15 mouse cellular contexts compared by ENCODE assay signal in the genomic region with DNA sequence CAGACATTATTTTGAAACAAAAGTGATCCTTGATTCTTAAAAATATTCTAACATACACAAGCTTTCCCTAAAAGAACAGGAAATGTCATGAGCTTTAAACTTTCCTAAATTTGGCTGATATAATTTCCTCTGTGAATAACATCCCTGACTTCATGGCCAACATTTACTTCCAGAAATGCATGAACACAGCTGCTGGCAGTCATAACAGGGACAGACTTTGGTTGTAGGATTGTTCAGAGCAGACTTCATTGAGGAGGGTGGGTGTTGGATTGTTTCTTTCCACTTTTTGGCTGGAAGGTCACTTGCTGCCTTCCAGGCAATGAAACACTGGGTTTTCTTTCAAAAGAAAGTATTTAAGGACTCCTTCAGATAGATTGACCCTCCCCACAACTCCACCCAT.
"Had no signal": no experiment of that assay in that cellular context is flagged by ENCODE, and none has a peak within 500 bp of the region (broad histone marks: within the 10 kb centered on the region; RNA-seq: fewer than 3 reads in every experiment).

No protein-coding gene starts in this region.

- H3K36me3 ChIP-seq: limb, embryonic 15.5 days; liver, embryonic 12.5 days; midbrain, embryonic 12.5 days; neural tube, embryonic 13.5 days had no signal

- ATAC-seq: intestine, embryonic 16.5 days; liver, embryonic 12.5 days; lung, postnatal 0 days; midbrain, embryonic 16.5 days had no signal

- H3K4me3 ChIP-seq: limb, embryonic 15.5 days; liver, embryonic 12.5 days; midbrain, embryonic 12.5 days; neural tube, embryonic 13.5 days had no signal

- H3K9ac ChIP-seq: limb, embryonic 15.5 days; liver, embryonic 12.5 days; midbrain, embryonic 12.5 days; neural tube, embryonic 13.5 days had no signal

- H3K9me3 ChIP-seq: limb, embryonic 15.5 days; liver, embryonic 12.5 days; midbrain, embryonic 12.5 days had no signal

- H3K4me2 ChIP-seq: limb, embryonic 15.5 days; liver, embryonic 12.5 days; midbrain, embryonic 12.5 days; neural tube, embryonic 13.5 days had no signal

- H3K27me3 ChIP-seq: limb, embryonic 15.5 days; liver, embryonic 12.5 days; midbrain, embryonic 12.5 days; neural tube, embryonic 13.5 days had no signal

- DNase-seq: kidney, adult 2 months; layer of hippocampus, adult 9-11 months; layer of hippocampus, postnatal 36 days; retina, postnatal 1 day; right cerebral cortex, postnatal 4 days; spleen, adult 18-20 months; thymus, adult 18-20 months; thymus, postnatal 14 days had no signal

- H3K27ac ChIP-seq: limb, embryonic 15.5 days; liver, embryonic 12.5 days; midbrain, embryonic 12.5 days; neural tube, embryonic 13.5 days had no signal

- H3K4me1 ChIP-seq: limb, embryonic 15.5 days; liver, embryonic 12.5 days; midbrain, embryonic 12.5 days; neural tube, embryonic 13.5 days had no signal
